In genomic region chr16:45095030-45095429, GRCm38 (mm10) we compare ENCODE assay signal across 12 mouse cellular contexts. TPM values are rescaled to one million over a fixed set of nuclear protein-coding genes. Genes with fewer than 3 reads are reported as not detected.
A peak's percentile ranks its signal among the peaks of the same experiment; 100 is the strongest.
DNase-seq lines count a peak whose midpoint lies in the region; ATAC-seq and TF ChIP-seq lines count a peak whose summit lies in the region.
"Had no signal": no experiment of that assay in that cellular context is flagged by ENCODE, and none has a peak within 500 bp of the region (broad histone marks: within the 10 kb centered on the region; RNA-seq: fewer than 3 reads in every experiment).

No protein-coding gene starts in this region.

- H3K27ac ChIP-seq in kidney, embryonic 14.5 days (ENCODE audit: low read depth, low read length), result no peak overlapping the region; the same call in 1 of the 2 replicates
- H3K27ac ChIP-seq in embryonic facial prominence, embryonic 13.5 days, result no peak overlapping the region
- peak overlapping the region; percentile 91; the same call in 1 of the 2 replicates for H3K27ac ChIP-seq in heart, postnatal 0 days (ENCODE audit: low read depth)
- no peak overlapping the region for H3K27ac ChIP-seq in neural tube, embryonic 12.5 days

- peak overlapping the region; percentile 61; the same call in 1 of the 2 replicates for H3K9ac ChIP-seq in kidney, embryonic 14.5 days (ENCODE audit: low read depth, low read length)
- no peak overlapping the region for H3K9ac ChIP-seq in embryonic facial prominence, embryonic 13.5 days
- no peak overlapping the region for H3K9ac ChIP-seq in heart, postnatal 0 days (replicated peaks; ENCODE audit: low read depth, low read length)
- no peak overlapping the region for H3K9ac ChIP-seq in neural tube, embryonic 12.5 days

- H3K27me3 ChIP-seq in kidney, embryonic 14.5 days (ENCODE audit: control insufficient read depth, insufficient read depth, low read length), result no peaks in the 10 kb centered on the region
- no peaks in the 10 kb centered on the region for H3K27me3 ChIP-seq in embryonic facial prominence, embryonic 13.5 days
- no peaks in the 10 kb centered on the region for H3K27me3 ChIP-seq in heart, postnatal 0 days (ENCODE audit: control insufficient read depth, insufficient read depth, low read length)
- H3K27me3 ChIP-seq in neural tube, embryonic 12.5 days (replicated peaks), result no peaks in the 10 kb centered on the region

- H3K9me3 ChIP-seq in kidney, embryonic 14.5 days (ENCODE audit: control insufficient read depth, low read length), result no peaks in the 10 kb centered on the region
- no peaks in the 10 kb centered on the region for H3K9me3 ChIP-seq in embryonic facial prominence, embryonic 13.5 days
- no peaks in the 10 kb centered on the region for H3K9me3 ChIP-seq in heart, postnatal 0 days (replicated peaks; ENCODE audit: control insufficient read depth, low read length)
- no peaks in the 10 kb centered on the region for H3K9me3 ChIP-seq in neural tube, embryonic 12.5 days
- H3K9me3 ChIP-seq: midbrain, embryonic 10.5 days had no signal

- 86% methylated on average over 13 of the region's 13 CpGs for WGBS in kidney, embryonic 14.5 days
- WGBS in embryonic facial prominence, embryonic 13.5 days, result 89% methylated on average over 13 of the region's 13 CpGs
- 63% methylated on average over 13 of the region's 13 CpGs for WGBS in heart, postnatal 0 days
- 93% methylated on average over 13 of the region's 13 CpGs for WGBS in neural tube, embryonic 12.5 days

- H3K4me3 ChIP-seq in kidney, embryonic 14.5 days (ENCODE audit: low read length), result peak overlapping the region; percentile 50; the same call in 1 of the 2 replicates
- H3K4me3 ChIP-seq in embryonic facial prominence, embryonic 13.5 days, result no peak overlapping the region
- peak overlapping the region; percentile 47 for H3K4me3 ChIP-seq in heart, postnatal 0 days (ENCODE audit: low read depth, low read length)
- H3K4me3 ChIP-seq in neural tube, embryonic 12.5 days, result no peak overlapping the region

- no peak for TF ChIP-seq EP300 in heart, postnatal 0 days (IDR thresholded peaks at IDR 0.05; ENCODE audit: low read depth)

- no peak for TF ChIP-seq CTCF in heart, postnatal 0 days (IDR thresholded peaks at IDR 0.05; ENCODE audit: low read depth)

- no peak for DNase-seq in kidney, postnatal 10 days
- DNase-seq in heart, postnatal 0 days (ENCODE audit: low spot score), result no peak
- DNase-seq in left cerebral cortex, postnatal 4 days, result no peak
- DNase-seq in gastrocnemius, postnatal 25 days, result no peak
- no peak for DNase-seq in adrenal gland, adult 2 months
- DNase-seq: cerebellum, adult 9-11 months; thymus, postnatal 36 days had no signal

- no peaks in the 10 kb centered on the region for H3K36me3 ChIP-seq in kidney, embryonic 14.5 days (ENCODE audit: control insufficient read depth, insufficient read depth, low read length)
- no peaks in the 10 kb centered on the region for H3K36me3 ChIP-seq in embryonic facial prominence, embryonic 13.5 days
- no peaks in the 10 kb centered on the region for H3K36me3 ChIP-seq in heart, postnatal 0 days (replicated peaks; ENCODE audit: control insufficient read depth, insufficient read depth, low read length)
- no peaks in the 10 kb centered on the region for H3K36me3 ChIP-seq in neural tube, embryonic 12.5 days
- H3K36me3 ChIP-seq: midbrain, embryonic 10.5 days had no signal

- H3K4me2 ChIP-seq in kidney, embryonic 14.5 days (replicated peaks; ENCODE audit: low read depth, low read length), result peak overlapping the region; percentile 49
- H3K4me2 ChIP-seq in embryonic facial prominence, embryonic 13.5 days, result peak overlapping the region; percentile 64
- H3K4me2 ChIP-seq in heart, postnatal 0 days (ENCODE audit: low read depth, low read length), result peak overlapping the region; percentile 71
- peak overlapping the region; percentile 56; the same call in 1 of the 2 replicates for H3K4me2 ChIP-seq in neural tube, embryonic 12.5 days (replicated peaks)

- intact Hi-C loops in left cerebral cortex, postnatal 4 days (cut with DNase I), result no loop called here

- no peak for ATAC-seq in kidney, embryonic 14.5 days (ENCODE audit: low FRiP score, low TSS enrichment)
- ATAC-seq in embryonic facial prominence, embryonic 13.5 days (ENCODE audit: insufficient number of reproducible peaks, insufficient read depth, low FRiP score, low TSS enrichment, low read depth), result no peak
- ATAC-seq in heart, postnatal 0 days (ENCODE audit: insufficient read depth, low read depth), result no peak
- no peak for ATAC-seq in neural tube, embryonic 12.5 days (ENCODE audit: low FRiP score, low read depth)
- ATAC-seq: inflammation-experienced regulatory T-cells, adult 6 months had no signal

- H3K4me1 ChIP-seq in kidney, embryonic 14.5 days (ENCODE audit: control insufficient read depth, insufficient read depth, low read length), result peaks cover 25% of the 10 kb centered on the region
- H3K4me1 ChIP-seq in embryonic facial prominence, embryonic 13.5 days, result peaks cover 47% of the 10 kb centered on the region
- peaks cover 32% of the 10 kb centered on the region for H3K4me1 ChIP-seq in heart, postnatal 0 days (ENCODE audit: control insufficient read depth, insufficient read depth)
- H3K4me1 ChIP-seq in neural tube, embryonic 12.5 days, result peaks cover 22% of the 10 kb centered on the region; the same call in 1 of the 2 replicates

RNA-seq across cellular contexts. Expression of gene Ccdc80, which starts 1.8 kb away (rescaled TPM):
- polyA plus RNA-seq in kidney, embryonic 14.5 days (2014; fragmentation: Nextera tagmentation; extraction: Ambion mirVana), result 60.1 and 78.5 TPM in 2 replicates
- polyA plus RNA-seq in embryonic facial prominence, embryonic 13.5 days (2015; fragmentation: Nextera tagmentation; extraction: Ambion mirVana), result 49.8 and 51.8 TPM in 2 replicates
- 61.4 and 70.2 TPM in 2 replicates for total RNA-seq in heart, postnatal 0 days (2014; rRNA removed; ENCODE audit: low replicate concordance)
- polyA plus RNA-seq in heart, postnatal 0 days (2015; fragmentation: Nextera tagmentation; extraction: Ambion mirVana), result 75.3 and 75.8 TPM in 2 replicates
- 18.2 and 21.7 TPM in 2 replicates for polyA plus RNA-seq in neural tube, embryonic 12.5 days (2016; fragmentation: Nextera tagmentation; extraction: Ambion mirVana)
- total RNA-seq in left cerebral cortex, postnatal 4 days (2021), result 10 to 100 TPM; 12.8 to 14.5 TPM
- 10 to 100 TPM; 25.1 to 75.4 TPM for total RNA-seq in gastrocnemius, postnatal 25 days (2021)
- total RNA-seq in adrenal gland, adult 2 months (2021), result 10 to 100 TPM; 40.7 to 53.4 TPM
- 19.2 and 19.8 TPM in 2 replicates for polyA plus RNA-seq in adrenal gland, adult 2 months (2012; rRNA removed)

Comparison
In these comparisons a context has a peak if more than half of its experiments do, and no peak if none do; other contexts are left out.
1. H3K4me3 ChIP-seq: peak in kidney, embryonic 14.5 days (single experiment) and heart, postnatal 0 days (single experiment); none in embryonic facial prominence, embryonic 13.5 days (single experiment) and neural tube, embryonic 12.5 days (single experiment).
2. Peak in every context shown above with its lines, with median percentiles within 50 percentile points of each other: H3K4me2 ChIP-seq.